Mouse (Mus musculus) liver, postnatal 0 days (tissue): ENCODE measurements at regions not wholly inside any gene's neighbourhood (a gene's known extent, or its start where the extent isn't known, plus 50 kb on each side); places are given as distances from the start of the nearest gene placed in this dataset.

Source experiments
- CTCF ChIP-seq: sonication (generic); IDR thresholded peaks from 2 replicates; pipeline ENCODE4 v1.5.1; 2016; ENCODE audit warnings: antibody characterized with exemption, low read depth
- EP300 ChIP-seq: IDR thresholded peaks from 2 replicates; pipeline ENCODE4 v1.6.1; 2016; ENCODE audit warnings: antibody characterized with exemption, low read depth, mild to moderate bottlenecking

GRCm38 (mm10) chr9:43692015-43692414 is 51.8 kb upstream of the Nectin1 start:
- no peak for TF ChIP-seq CTCF
- no peak for TF ChIP-seq EP300
